Mouse (Mus musculus) embryonic fibroblast, embryonic 13.5 days (primary cell): Measurements from ENCODE around the gene Pgpep1.

Experiments
- CTCF ChIP-seq: IDR thresholded peaks from 2 replicates; pipeline ENCODE4 v1.5.1; 2011; ENCODE audit warnings: mild to moderate bottlenecking, control low read depth, low read length, moderate library complexity, borderline replicate concordance; ENCODE audit not compliant: insufficient read depth
- POLR2A ChIP-seq: IDR thresholded peaks from 2 replicates; pipeline ENCODE4 v1.6.1; 2011; ENCODE audit warnings: low read depth, mild to moderate bottlenecking, control low read depth, low read length, moderate library complexity

DNA sequence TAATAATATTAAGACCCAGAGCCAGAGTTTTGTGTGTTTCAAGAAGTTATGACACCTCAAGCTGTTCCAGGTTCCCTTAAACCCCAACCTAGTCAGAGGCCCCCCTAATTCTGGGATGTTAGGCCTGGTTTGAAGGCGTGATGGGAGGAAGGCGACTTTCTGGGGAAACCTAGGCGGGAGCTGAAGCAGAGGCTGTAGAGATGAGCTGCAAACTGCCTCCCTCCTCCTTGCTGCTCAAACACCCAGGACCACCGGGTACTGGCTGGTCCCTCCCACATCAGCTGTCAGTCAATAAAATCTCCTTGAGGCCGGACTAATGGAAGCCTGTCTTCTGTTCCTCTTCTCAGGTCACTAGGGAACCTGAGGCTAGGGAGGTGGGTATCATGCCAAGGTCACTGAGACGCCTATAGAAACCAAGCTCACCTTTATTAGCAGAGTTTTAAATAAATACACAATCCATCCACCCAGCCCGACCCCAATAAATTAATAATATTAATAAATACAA lies 31.1 kb downstream of the Pgpep1 start:
- no peak for TF ChIP-seq POLR2A
- TF ChIP-seq CTCF, result no peak
